Mouse (Mus musculus) erythroid progenitor cell, adult 5-6 weeks (primary cell): ENCODE data around the gene Ddx25. TPM values are rescaled to one million over a fixed set of nuclear protein-coding genes. Genes with fewer than 3 reads are reported as not detected.

Source experiments
- ATAC-seq: replicated peaks from 2 replicates; pipeline ENCODE4 v1.8.0; 2016; ENCODE audit warnings: moderate number of reproducible peaks, mild to moderate bottlenecking, moderate TSS enrichment, inconsistent platforms; ENCODE audit not compliant: poor library complexity, low FRiP score, severe bottlenecking
- total RNA-seq, 2 experiments: library from RNA; stranded (forward) in 1 of 2; stranded (reverse) in 1 of 2; fragments of 150-400 nt in 1 of 2; fragments of 186-747, 209-891 nt in 1 of 2; gene quantifications; 2 replicates each; pipeline versions ENCODE4 v1.2.3 to v1.2.4; 2015 to 2017; ENCODE audit warnings: low replicate concordance in 2 of 2

Ddx25 gene
- total RNA-seq, 2 experiments from 2014 or later: 0.23 TPM; not detected in 1

- no peak for ATAC-seq
These were observed 55.8 kb downstream of the Ddx25 start for GRCm38 (mm10) chr9:35502361-35503000.

GRCm38 (mm10) chr9:35499946-35500345, 58.4 kb downstream of the Ddx25 start:
- ATAC-seq: no peak

DNA sequence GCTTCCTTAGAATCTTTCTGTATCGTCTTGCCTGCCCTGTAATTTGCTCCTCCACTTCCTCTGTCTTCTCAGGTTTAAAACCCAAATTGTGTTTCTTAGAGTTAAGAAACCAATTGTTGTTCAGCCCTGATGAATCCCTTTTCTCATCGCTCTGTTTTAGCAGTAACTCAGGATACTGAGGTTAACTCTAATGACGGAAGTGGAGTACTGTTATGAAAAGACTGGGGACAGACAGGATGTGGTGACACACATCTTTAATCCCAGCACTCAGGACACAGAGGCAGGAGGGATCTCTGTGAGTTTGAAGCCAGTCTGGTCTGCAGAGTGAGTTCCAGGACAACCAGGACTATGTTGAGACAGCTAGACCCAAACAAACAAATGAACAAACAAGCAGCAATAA, 62.9 kb downstream of the Ddx25 start:
- ATAC-seq: no peak

GRCm38 (mm10) chr9:35494937-35495336, 63.4 kb downstream of the Ddx25 start:
- ATAC-seq: no peak

GRCm38 (mm10) chr9:35493733-35494092, 64.6 kb downstream of the Ddx25 start:
- no peak for ATAC-seq

DNA sequence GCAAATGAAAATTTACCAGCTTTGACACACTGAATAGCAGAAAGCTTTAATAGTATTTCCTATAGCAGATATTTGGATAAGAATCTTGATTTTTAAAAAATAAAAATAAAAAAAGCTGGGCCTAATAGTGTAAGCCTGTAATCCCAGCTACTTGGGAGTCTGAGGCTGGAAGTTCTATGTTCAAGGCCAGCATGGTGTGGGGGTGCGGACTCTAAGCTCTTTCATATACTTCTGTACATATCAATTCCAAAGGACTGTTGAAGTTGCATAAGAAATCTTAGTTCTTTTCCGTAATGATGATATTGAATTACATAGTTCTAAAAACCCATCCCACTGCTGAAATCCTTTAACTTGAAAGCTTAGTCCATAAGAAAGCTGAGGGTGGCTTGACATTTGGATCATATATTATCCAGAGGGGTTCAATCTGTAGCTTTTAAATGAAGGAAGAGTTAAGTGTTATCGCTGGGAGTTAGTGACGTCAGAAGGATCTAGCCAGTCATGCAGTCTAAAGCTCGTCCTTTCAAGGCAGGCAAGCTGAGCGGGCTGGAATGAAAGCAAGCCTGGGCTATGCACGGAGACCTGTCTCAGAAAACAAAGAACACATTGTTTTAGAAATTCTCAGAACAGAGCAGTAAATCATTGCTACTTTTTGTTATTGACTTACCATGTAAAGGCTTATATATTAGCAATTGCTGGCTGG, 65.1 kb downstream of the Ddx25 start:
- ATAC-seq: no peak

DNA sequence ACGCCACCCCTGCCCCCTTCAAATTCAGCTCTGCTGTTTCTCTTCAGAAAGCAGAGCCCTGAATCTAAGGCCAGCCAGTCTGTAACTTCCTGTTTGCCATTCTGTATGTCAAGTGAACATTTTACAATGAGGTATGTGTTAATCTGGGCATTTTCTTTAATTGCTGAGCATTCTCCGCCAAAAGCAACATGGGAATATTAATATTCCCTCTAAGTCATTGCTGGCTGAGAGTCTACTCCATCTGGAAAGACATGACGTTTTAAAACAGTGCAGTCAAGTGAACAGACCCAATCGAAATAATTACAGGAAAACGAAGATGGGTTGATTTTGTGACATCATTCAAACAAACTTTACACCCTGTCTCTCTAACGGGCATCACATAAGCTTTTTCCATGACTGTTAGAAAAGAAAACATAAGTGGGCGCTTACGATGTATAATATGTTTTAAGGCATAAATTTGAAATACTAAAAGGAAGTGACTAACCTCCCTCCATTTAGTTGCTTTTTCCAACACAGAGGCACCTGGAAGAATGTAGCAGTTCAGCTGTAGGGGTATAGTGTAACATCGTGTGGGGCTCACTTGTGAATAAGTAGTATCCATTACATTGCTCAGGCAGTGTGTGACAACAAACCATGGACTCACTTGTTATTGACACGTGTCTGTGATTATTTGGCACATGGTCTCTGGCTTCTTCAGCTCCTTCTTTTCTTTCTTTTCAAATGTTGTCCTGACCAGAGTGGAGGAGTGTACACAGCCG, 67.0 kb downstream of the Ddx25 start:
- ATAC-seq: no peak

- no peak for ATAC-seq
These were observed 69.8 kb downstream of the Ddx25 start for GRCm38 (mm10) chr9:35488496-35488895.

Other genes with a start within 250 kb of the Ddx25 start
- gene Cdon, start 137.4 kb downstream of the Ddx25 start, total RNA-seq (2015; ENCODE audit: low replicate concordance): not detected in 2 replicates
- gene Cdon, start 137.4 kb downstream of the Ddx25 start, total RNA-seq (2017; ENCODE audit: low replicate concordance): 1.1 TPM in 1 of 2 replicates, not detected in the other
- not detected in 2 replicates for gene Gm1113, start 40.3 kb downstream of the Ddx25 start, total RNA-seq (2015; ENCODE audit: low replicate concordance)
- gene Gm1113, start 40.3 kb downstream of the Ddx25 start, total RNA-seq (2017; ENCODE audit: low replicate concordance): not detected in 2 replicates
- gene Pus3, start 67 bp upstream of the Ddx25 start, total RNA-seq (2015; ENCODE audit: low replicate concordance): 7.9 and 10.1 TPM in 2 replicates
- gene Pus3, start 67 bp upstream of the Ddx25 start, total RNA-seq (2017; ENCODE audit: low replicate concordance): 4.1 and 8.5 TPM in 2 replicates
- gene Pate2, start 11.8 kb upstream of the Ddx25 start, total RNA-seq (2015; ENCODE audit: low replicate concordance): not detected in 2 replicates
- 0.53 and 3.1 TPM in 2 replicates for gene Pate2, start 11.8 kb upstream of the Ddx25 start, total RNA-seq (2017; ENCODE audit: low replicate concordance)
- 30.6 and 41.8 TPM in 2 replicates for gene Hyls1, start 11.9 kb upstream of the Ddx25 start, total RNA-seq (2015; ENCODE audit: low replicate concordance)
- gene Hyls1, start 11.9 kb upstream of the Ddx25 start, total RNA-seq (2017; ENCODE audit: low replicate concordance): 28.7 and 37.7 TPM in 2 replicates
- not detected in 2 replicates for gene Pate4, start 53.4 kb upstream of the Ddx25 start, total RNA-seq (2015; ENCODE audit: low replicate concordance)
- gene Pate4, start 53.4 kb upstream of the Ddx25 start, total RNA-seq (2017; ENCODE audit: low replicate concordance): not detected in 2 replicates
- gene Pate3, start 89.7 kb upstream of the Ddx25 start, total RNA-seq (2015; ENCODE audit: low replicate concordance): not detected in 2 replicates
- not detected in 2 replicates for gene Pate3, start 89.7 kb upstream of the Ddx25 start, total RNA-seq (2017; ENCODE audit: low replicate concordance)
- not detected in 2 replicates for gene Pate1, start 128.9 kb upstream of the Ddx25 start, total RNA-seq (2015; ENCODE audit: low replicate concordance)
- not detected in 2 replicates for gene Pate1, start 128.9 kb upstream of the Ddx25 start, total RNA-seq (2017; ENCODE audit: low replicate concordance)
- not detected in 2 replicates for gene Gm17677, start 182.5 kb upstream of the Ddx25 start, total RNA-seq (2015; ENCODE audit: low replicate concordance)
- not detected in 2 replicates for gene Gm17677, start 182.5 kb upstream of the Ddx25 start, total RNA-seq (2017; ENCODE audit: low replicate concordance)
- gene Gm17727, start 219.6 kb upstream of the Ddx25 start, total RNA-seq (2015; ENCODE audit: low replicate concordance): not detected in 2 replicates
- not detected in 2 replicates for gene Gm17727, start 219.6 kb upstream of the Ddx25 start, total RNA-seq (2017; ENCODE audit: low replicate concordance)
- not detected in 2 replicates for gene Gm27235, start 231.6 kb upstream of the Ddx25 start, total RNA-seq (2015; ENCODE audit: low replicate concordance)
- gene Gm27235, start 231.6 kb upstream of the Ddx25 start, total RNA-seq (2017; ENCODE audit: low replicate concordance): not detected in 2 replicates
- not detected in 2 replicates for gene D730048I06Rik, start 231.6 kb upstream of the Ddx25 start, total RNA-seq (2015; ENCODE audit: low replicate concordance)
- not detected in 2 replicates for gene D730048I06Rik, start 231.6 kb upstream of the Ddx25 start, total RNA-seq (2017; ENCODE audit: low replicate concordance)